Mouse (Mus musculus) myocyte (in vitro differentiated cells): ENCODE data around the gene Ttbk1. TPM values are rescaled to one million over a fixed set of nuclear protein-coding genes. Genes with fewer than 3 reads are reported as not detected.

ENCODE experiments used
- H3K27me3 ChIP-seq: one replicate; pipeline ENCODE4 v1.6.1; 2011; ENCODE audit not compliant: control insufficient read depth, insufficient read depth, insufficient read length
- H3K36me3 ChIP-seq: one replicate; pipeline ENCODE4 v1.6.1; 2011; ENCODE audit not compliant: control insufficient read depth, insufficient read depth
- H3K4me2 ChIP-seq: one replicate; pipeline ENCODE4 v1.6.1; 2011; ENCODE audit warnings: low read depth, control low read depth
- H3K4me3 ChIP-seq: one replicate; pipeline ENCODE4 v1.5.1; 2011; ENCODE audit warnings: mild to moderate bottlenecking, control low read depth, moderate library complexity
- H3K79me2 ChIP-seq: one replicate; pipeline ENCODE4 v1.6.1; 2011; ENCODE audit not compliant: control insufficient read depth, insufficient read depth
- H3ac ChIP-seq: one replicate; pipeline ENCODE4 v1.6.1; 2011; ENCODE audit not compliant: control insufficient read depth, insufficient read length
- CEBPB ChIP-seq: IDR thresholded peaks from 2 replicates; pipeline ENCODE4 v1.6.1; 2011; ENCODE audit warnings: mild to moderate bottlenecking, moderate library complexity; ENCODE audit not compliant: poor library complexity, insufficient read depth, severe bottlenecking
- E2F4 ChIP-seq: IDR thresholded peaks from one replicate; pipeline ENCODE4 v1.6.1; 2011; ENCODE audit warnings: mild to moderate bottlenecking, control low read depth, moderate library complexity; ENCODE audit not compliant: insufficient read depth
- MAX ChIP-seq: IDR thresholded peaks from one replicate; pipeline ENCODE4 v1.6.1; 2011; ENCODE audit warnings: low read depth, mild to moderate bottlenecking, control low read depth
- MYOD1 ChIP-seq, 3 experiments: IDR thresholded peaks; one replicate each; pipeline ENCODE4 v1.6.1; 2011; ENCODE audit warnings: control low read depth in 2 of 3, low read depth in 2 of 3, mild to moderate bottlenecking in 2 of 3, moderate library complexity in 1 of 3; ENCODE audit not compliant: insufficient read length in 2 of 3, control insufficient read depth in 1 of 3
- MYOG ChIP-seq, 3 experiments: IDR thresholded peaks; one replicate each; pipeline ENCODE4 v1.6.1; 2011; ENCODE audit warnings: control low read depth in 2 of 3, low read depth in 2 of 3, mild to moderate bottlenecking in 2 of 3; ENCODE audit not compliant: insufficient read length in 2 of 3, control insufficient read depth in 1 of 3, insufficient read depth in 1 of 3
- POLR2A ChIP-seq: IDR thresholded peaks from one replicate; pipeline ENCODE4 v1.6.1; 2011; ENCODE audit warnings: low read depth, mild to moderate bottlenecking, control low read depth, moderate library complexity; ENCODE audit not compliant: insufficient read length
- POLR2AphosphoS2 ChIP-seq: IDR thresholded peaks from one replicate; pipeline ENCODE4 v1.6.1; 2011; ENCODE audit warnings: low read depth, control low read depth; ENCODE audit not compliant: insufficient read length
- REST ChIP-seq: IDR thresholded peaks from one replicate; pipeline ENCODE4 v1.6.1; 2011; ENCODE audit warnings: mild to moderate bottlenecking, control low read depth, moderate library complexity; ENCODE audit not compliant: insufficient read depth, insufficient read length
- SRF ChIP-seq: IDR thresholded peaks from one replicate; pipeline ENCODE4 v1.6.1; 2011; ENCODE audit warnings: low read depth; ENCODE audit not compliant: control insufficient read depth, insufficient read length
- TCF12 ChIP-seq: IDR thresholded peaks from one replicate; pipeline ENCODE4 v1.6.1; 2011; ENCODE audit warnings: mild to moderate bottlenecking, control low read depth; ENCODE audit not compliant: poor library complexity, insufficient read depth, severe bottlenecking
- TCF3 ChIP-seq: IDR thresholded peaks from one replicate; pipeline ENCODE4 v1.6.1; 2011; ENCODE audit warnings: low read depth, control low read depth; ENCODE audit not compliant: insufficient read length
- USF1 ChIP-seq: IDR thresholded peaks from one replicate; pipeline ENCODE4 v1.6.1; 2011; ENCODE audit warnings: low read depth, mild to moderate bottlenecking, control low read depth, moderate library complexity
- polyA plus RNA-seq: library from polyadenylated mRNA; unstranded; fragments of >200 nt; fragmentation: generic; extraction: Trizol; gene quantifications from one replicate; pipeline ENCODE4 v1.2.1, GENCODE M21; 2012; ENCODE audit warnings: missing spikeins

Ttbk1 gene
- polyA plus RNA-seq, 1 experiment = not detected

DNA sequence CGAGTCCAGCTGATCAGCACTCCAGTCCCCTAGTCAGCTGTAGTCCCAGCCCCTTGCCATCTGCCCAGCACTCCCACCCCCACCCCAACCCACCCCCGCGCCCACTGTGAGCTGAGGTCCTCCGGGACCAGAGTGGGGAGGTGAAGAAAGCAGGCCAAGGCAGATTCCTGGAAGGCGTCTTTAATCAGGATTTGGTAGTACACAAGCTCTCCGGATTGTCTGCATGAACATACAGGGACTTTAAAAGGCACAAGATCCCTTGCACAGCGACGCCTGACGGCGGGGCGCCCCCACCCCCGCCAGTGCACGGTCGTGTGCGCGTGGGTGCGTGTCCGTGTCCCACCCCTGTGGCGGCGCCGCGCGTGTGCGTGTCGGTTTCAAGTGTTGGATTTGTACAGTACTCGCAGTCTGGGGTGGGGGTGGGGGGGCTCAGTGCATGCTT is 33.5 kb downstream of the Ttbk1 start:
- Histone ChIP-seq H3ac (no peak overlapping the region), H3K79me2 (no peaks in the 10 kb centered on the region), H3K4me3 (no peak overlapping the region), H3K4me2 (no peak overlapping the region), H3K27me3 (peaks cover 77% of the 10 kb centered on the region), H3K36me3 (no peaks in the 10 kb centered on the region)
- TF ChIP-seq USF1 = no peak
- TF ChIP-seq TCF3 = no peak
- no peak for TF ChIP-seq MAX
- no peak for TF ChIP-seq REST
- no peak for TF ChIP-seq MYOG (IDR thresholded peaks at IDR 0.05; ENCODE audit: control insufficient read depth in 1 of 3, insufficient read depth in 1 of 3, insufficient read length in 2 of 3, low read depth in 2 of 3)
- TF ChIP-seq TCF12 = no peak

DNA sequence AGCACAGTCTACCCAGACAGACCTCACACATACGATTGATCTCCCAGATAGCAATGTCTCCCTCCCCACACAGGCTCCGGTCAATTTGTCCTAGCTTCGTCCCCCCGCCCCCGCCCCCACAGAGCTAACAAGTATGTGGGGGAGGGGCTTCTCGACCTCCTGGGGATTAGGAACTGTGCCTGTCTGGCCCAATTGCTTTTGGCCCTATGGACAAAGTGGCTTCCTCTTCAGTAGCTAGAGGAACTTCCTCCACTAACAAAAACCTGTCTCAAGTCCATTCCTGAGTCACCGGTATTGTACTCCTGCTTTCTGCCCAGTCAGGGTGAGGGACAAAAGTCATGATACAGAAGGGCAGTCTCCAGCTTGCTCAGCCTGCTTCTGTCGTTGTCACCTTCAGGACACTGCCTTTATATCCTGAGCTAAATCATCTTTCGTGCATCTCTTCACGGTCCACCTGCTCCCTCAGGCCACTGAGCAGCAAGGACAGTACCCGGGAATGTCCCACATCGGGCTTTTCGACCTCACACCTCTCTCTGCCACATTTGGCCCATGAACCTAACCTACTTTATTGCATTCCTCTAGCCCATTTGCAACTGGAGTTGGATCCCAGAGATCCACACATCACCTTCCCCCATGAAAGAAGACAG is 34.0 kb downstream of the Ttbk1 start:
- Histone ChIP-seq H3K27me3 (peaks cover 80% of the 10 kb centered on the region), H3ac (no peak overlapping the region), H3K4me3 (no peak overlapping the region), H3K36me3 (no peaks in the 10 kb centered on the region), H3K4me2 (no peak overlapping the region), H3K79me2 (no peaks in the 10 kb centered on the region)
- TF ChIP-seq TCF12 (no peak), MYOG (IDR thresholded peaks at IDR 0.05; ENCODE audit: control insufficient read depth in 1 of 3, insufficient read depth in 1 of 3, insufficient read length in 2 of 3, low read depth in 2 of 3) (no peak), CEBPB (no peak), POLR2A (no peak), TCF3 (no peak), USF1 (no peak), MAX (no peak), REST (no peak), SRF (no peak), POLR2AphosphoS2 (no peak), MYOD1 (IDR thresholded peaks at IDR 0.05; ENCODE audit: control insufficient read depth in 1 of 3, insufficient read length in 2 of 3, low read depth in 2 of 3) (no peak)

- Histone ChIP-seq H3K36me3 (no peaks in the 10 kb centered on the region), H3K27me3 (peaks cover 80% of the 10 kb centered on the region), H3K4me2 (no peak overlapping the region), H3ac (no peak overlapping the region), H3K79me2 (no peaks in the 10 kb centered on the region), H3K4me3 (no peak overlapping the region)
- TF ChIP-seq USF1 = no peak
- TF ChIP-seq SRF = no peak
- TF ChIP-seq TCF3 = no peak
- TF ChIP-seq MYOD1 (IDR thresholded peaks at IDR 0.05; ENCODE audit: control insufficient read depth in 1 of 3, insufficient read length in 2 of 3, low read depth in 2 of 3) = no peak
- TF ChIP-seq E2F4 = no peak
- TF ChIP-seq REST = no peak
- no peak for TF ChIP-seq MYOG (IDR thresholded peaks at IDR 0.05; ENCODE audit: control insufficient read depth in 1 of 3, insufficient read depth in 1 of 3, insufficient read length in 2 of 3, low read depth in 2 of 3)
- TF ChIP-seq POLR2AphosphoS2 = no peak
- TF ChIP-seq POLR2A = no peak
- TF ChIP-seq TCF12 = no peak
- TF ChIP-seq MAX = no peak
- no peak for TF ChIP-seq CEBPB
These were observed 34.8 kb downstream of the Ttbk1 start for GRCm38 (mm10) chr17:46452683-46453082.

DNA sequence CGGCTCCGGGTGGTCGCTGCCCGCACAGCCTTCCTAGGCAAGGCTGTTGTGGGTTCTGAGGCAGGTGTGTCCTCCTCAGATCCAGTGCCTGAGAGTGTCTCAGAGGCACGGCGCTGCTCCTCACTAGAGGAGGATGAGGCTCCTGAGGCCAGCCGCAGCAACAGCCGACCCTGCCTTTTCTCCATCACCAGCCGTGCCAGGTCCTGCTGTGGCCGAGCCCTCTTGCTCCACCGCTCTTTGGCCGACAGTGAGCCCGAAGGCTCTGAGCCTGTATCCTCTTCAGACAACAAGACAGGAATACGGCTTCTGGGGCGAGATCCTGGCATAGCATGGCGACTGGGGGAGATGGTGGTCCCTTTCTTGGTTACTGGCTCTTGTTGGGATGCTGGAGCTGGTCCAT is 41.2 kb downstream of the Ttbk1 start:
- no peaks in the 10 kb centered on the region for H3K36me3 ChIP-seq
- H3ac ChIP-seq = no peak overlapping the region
- H3K4me3 ChIP-seq = no peak overlapping the region
- peaks cover 91% of the 10 kb centered on the region for H3K27me3 ChIP-seq
- H3K4me2 ChIP-seq = no peak overlapping the region
- TF ChIP-seq MAX = no peak
- no peak for TF ChIP-seq TCF3
- no peak for TF ChIP-seq TCF12
- TF ChIP-seq REST = no peak
- no peak for TF ChIP-seq CEBPB
- TF ChIP-seq MYOD1 (IDR thresholded peaks at IDR 0.05; ENCODE audit: control insufficient read depth in 1 of 3, insufficient read length in 2 of 3, low read depth in 2 of 3) = no peak
- no peak for TF ChIP-seq E2F4
- TF ChIP-seq USF1 = no peak
- no peak for TF ChIP-seq SRF
- TF ChIP-seq MYOG (IDR thresholded peaks at IDR 0.05; ENCODE audit: control insufficient read depth in 1 of 3, insufficient read depth in 1 of 3, insufficient read length in 2 of 3, low read depth in 2 of 3) = no peak
- no peak for TF ChIP-seq POLR2AphosphoS2
- no peak for TF ChIP-seq POLR2A
- H3K79me2 ChIP-seq = no peaks in the 10 kb centered on the region
